Mouse (Mus musculus): ENCODE data around the gene Cpa5.

DNA sequence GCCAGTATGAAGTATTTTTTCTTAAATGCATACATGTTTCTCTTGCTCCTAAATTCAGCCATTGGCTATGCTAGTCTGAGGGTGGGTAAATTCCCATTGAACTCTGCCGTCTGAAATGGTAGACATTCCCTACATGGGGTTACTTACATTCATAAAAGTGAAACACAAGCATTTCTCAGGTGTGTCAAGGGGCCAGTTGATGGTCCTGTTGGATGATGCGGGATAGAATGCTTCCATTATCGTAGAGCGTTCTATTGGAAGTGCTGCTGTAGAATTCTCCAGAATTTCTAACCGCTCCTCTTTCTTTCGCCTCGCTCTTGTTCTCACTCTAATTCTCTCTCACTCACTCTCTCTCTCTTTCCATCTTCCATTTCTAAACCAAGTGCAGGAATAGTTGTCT is at the start of gene Cpa5:
- TF ChIP-seq POLR2A (IDR thresholded peaks at IDR 0.05; ENCODE audit: control insufficient read depth, low read depth, low read length) (no peak), CTCF (IDR thresholded peaks at IDR 0.05; ENCODE audit: control insufficient read depth, insufficient read depth, insufficient replicate concordance, low read depth, low read length) (no peak)
